Mouse (Mus musculus) lung, adult 18-20 months (tissue): ENCODE results near the gene Rufy2.
"Not testable (repeated sequence)": the region's sequence is repeated elsewhere in the genome, so short reads cannot be mapped to it uniquely, and the experiment has no call there.

Source experiments
- DNase-seq, 2 experiments: peaks; one replicate each; pipeline ENCODE4 v3.0.0; 2022; ENCODE audit warnings: mixed read lengths in 2 of 2

The Rufy2 gene

GRCm38 (mm10) chr10:63054071-63054470 is 74.0 kb downstream of the Rufy2 start:
- not testable (repeated sequence) for DNase-seq

- no peak for DNase-seq
Measured at GRCm38 (mm10) chr10:63054586-63054985, 74.6 kb downstream of the Rufy2 start.

GRCm38 (mm10) chr10:63056966-63057750 is 77.1 kb downstream of the Rufy2 start:
- peak; percentile 56 to 72 for DNase-seq

GRCm38 (mm10) chr10:63059862-63060261 is 79.8 kb downstream of the Rufy2 start, which contains the start of gene Pbld1:
Pbld1 (plus strand) TSS chr10:63060162.
- DNase-seq: no peak

- peak; percentile 79 to 84 for DNase-seq
Measured at GRCm38 (mm10) chr10:63060406-63060805, 80.4 kb downstream of the Rufy2 start.

GRCm38 (mm10) chr10:63061266-63061665 is 81.2 kb downstream of the Rufy2 start:
- no peak for DNase-seq

- no peak for DNase-seq
Measured at GRCm38 (mm10) chr10:63062696-63063095, 82.7 kb downstream of the Rufy2 start.

GRCm38 (mm10) chr10:63063365-63063764 is 83.3 kb downstream of the Rufy2 start:
- DNase-seq: no peak

- no peak for DNase-seq
Measured at GRCm38 (mm10) chr10:63064516-63064915, 84.5 kb downstream of the Rufy2 start.

GRCm38 (mm10) chr10:63065561-63065960 is 85.5 kb downstream of the Rufy2 start:
- DNase-seq: no peak

GRCm38 (mm10) chr10:63065988-63066387 is 86.0 kb downstream of the Rufy2 start:
- peak; percentile 77 to 86 for DNase-seq
